Mouse (Mus musculus): ENCODE data around the gene Psmd14. TPM values are rescaled to one million over a fixed set of nuclear protein-coding genes. Genes with fewer than 3 reads are reported as not detected.

Psmd14 gene
- polyA plus RNA-seq, 1 experiment from 2014 or later, result 146 TPM

DNA sequence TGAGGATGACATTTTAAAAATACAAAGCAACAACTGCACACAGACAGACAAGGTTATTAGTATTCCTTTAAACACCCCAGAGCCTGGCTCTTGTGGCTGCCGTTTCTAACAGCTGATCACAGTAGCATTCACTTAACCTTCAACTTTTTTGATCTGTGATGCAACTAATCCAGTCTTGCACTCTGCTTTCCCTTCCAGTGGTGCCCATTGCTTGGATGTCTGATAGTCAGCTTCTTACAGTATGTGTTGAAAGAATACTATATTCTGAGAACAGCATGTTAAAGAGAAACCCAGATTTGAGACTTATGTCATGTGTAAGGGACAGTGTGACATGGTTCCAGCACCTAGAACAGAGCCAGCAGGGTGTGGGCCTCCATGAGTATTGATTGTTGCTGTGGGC, 34.6 kb downstream of the Psmd14 start:
- no peak overlapping the region for H3K4me3 ChIP-seq (ENCODE audit: inconsistent target)
- peaks cover 100% of the 10 kb centered on the region for H3K79me2 ChIP-seq (ENCODE audit: inconsistent target)
- H3K27ac ChIP-seq, result no peak overlapping the region
- 83% methylated on average over 1 of the region's 1 CpGs for WGBS (ENCODE audit: missing documents)
- no peaks in the 10 kb centered on the region for H3K36me3 ChIP-seq (ENCODE audit: inconsistent target)

DNA sequence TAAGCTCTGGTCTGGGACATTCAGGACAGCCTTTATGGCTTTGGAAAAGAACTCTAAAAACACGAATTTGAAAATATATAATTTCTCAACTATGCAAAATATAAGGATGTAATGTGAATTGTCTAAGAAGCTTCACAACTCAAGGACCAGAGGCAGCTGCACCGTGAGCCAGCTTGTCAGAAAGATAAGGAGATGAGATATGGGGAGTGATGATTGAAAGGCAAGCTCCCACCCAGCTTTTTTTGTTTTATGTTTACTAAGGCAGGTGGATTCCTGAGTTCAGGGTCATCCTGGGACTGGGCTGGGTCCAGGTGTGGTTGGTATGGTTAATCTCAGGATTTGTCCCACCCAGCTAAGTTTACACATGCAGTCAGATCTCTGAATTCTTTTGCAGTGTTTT, 35.1 kb downstream of the Psmd14 start:
- H3K79me2 ChIP-seq (ENCODE audit: inconsistent target), result peaks cover 100% of the 10 kb centered on the region
- no peaks in the 10 kb centered on the region for H3K36me3 ChIP-seq (ENCODE audit: inconsistent target)
- no peak overlapping the region for H3K4me3 ChIP-seq (ENCODE audit: inconsistent target)
- whole genome bisulfite sequencing (ENCODE audit: missing documents), result 89% methylated on average over 2 of the region's 2 CpGs
- no peak overlapping the region for H3K27ac ChIP-seq

DNA sequence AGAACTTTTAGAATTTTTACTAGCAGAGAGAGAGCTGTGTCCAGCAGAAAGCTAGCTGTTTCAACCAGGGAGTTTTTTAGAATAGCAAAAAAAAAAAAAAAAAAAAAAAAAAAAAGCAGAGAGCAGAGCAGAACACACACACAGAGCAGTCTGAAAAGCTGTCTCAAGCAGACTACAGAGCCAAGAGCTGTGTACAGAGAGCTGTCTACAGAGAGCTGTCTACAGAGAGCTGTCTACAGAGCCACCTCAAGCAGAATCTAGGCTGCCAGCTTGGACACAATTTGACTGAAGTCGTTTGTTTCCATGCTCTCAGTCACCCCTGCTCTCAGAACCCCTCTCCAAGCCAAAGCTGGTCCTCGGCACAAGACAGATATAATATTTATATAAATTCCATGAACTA, 35.9 kb downstream of the Psmd14 start:
- H3K27ac ChIP-seq, result no peak overlapping the region
- H3K36me3 ChIP-seq (ENCODE audit: inconsistent target), result no peaks in the 10 kb centered on the region
- no peak overlapping the region for H3K4me3 ChIP-seq (ENCODE audit: inconsistent target)
- peaks cover 100% of the 10 kb centered on the region for H3K79me2 ChIP-seq (ENCODE audit: inconsistent target)
- WGBS (ENCODE audit: missing documents), result 88% methylated on average over 2 of the region's 2 CpGs

DNA sequence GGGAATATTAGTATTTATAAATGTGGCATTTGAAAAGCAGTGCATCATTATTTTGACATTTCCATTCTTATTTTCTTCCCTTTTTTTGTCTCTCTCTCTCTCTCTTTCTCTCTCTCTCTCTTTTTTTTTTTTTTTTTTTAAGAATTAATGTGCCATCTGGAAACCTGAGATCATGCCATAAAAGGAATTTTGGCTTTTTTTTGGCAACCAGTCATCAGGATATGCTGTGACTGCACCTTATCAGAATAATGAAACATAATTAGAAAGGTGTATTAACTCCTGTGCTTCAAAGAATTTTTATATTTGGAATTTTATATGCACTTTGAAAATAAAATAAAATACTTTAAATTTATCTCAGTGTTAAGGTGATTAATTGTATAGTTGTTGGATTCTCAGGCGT, 39.2 kb downstream of the Psmd14 start:
- Histone ChIP-seq H3K36me3 (ENCODE audit: inconsistent target) (no peaks in the 10 kb centered on the region), H3K27ac (no peak overlapping the region), H3K79me2 (ENCODE audit: inconsistent target) (peaks cover 99% of the 10 kb centered on the region), H3K4me3 (ENCODE audit: inconsistent target) (no peak overlapping the region)
- WGBS (ENCODE audit: missing documents), result 86% methylated on average over 1 of the region's 1 CpGs

DNA sequence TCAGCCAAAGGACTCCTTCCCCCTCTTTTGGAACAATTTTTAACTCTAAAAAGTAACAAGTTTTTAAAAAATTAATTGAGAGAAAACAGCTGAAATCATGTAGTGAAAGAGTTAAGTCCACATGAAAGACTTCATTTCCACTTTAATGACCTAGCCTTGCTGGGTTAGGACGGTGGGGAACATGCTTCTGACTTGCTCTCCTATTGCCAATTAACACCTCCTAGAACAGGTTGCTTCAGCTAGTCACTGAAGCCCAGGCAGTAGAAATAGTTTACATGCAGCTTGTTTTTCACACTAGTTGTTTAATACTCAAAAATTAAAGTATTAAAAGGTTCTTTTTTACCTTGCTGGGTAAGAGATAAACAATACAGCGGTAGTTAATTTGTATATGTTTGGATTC, 39.8 kb downstream of the Psmd14 start:
- H3K27ac ChIP-seq, result no peak overlapping the region
- no peak overlapping the region for H3K4me3 ChIP-seq (ENCODE audit: inconsistent target)
- H3K36me3 ChIP-seq (ENCODE audit: inconsistent target), result no peaks in the 10 kb centered on the region
- 86% methylated on average over 2 of the region's 2 CpGs for WGBS (ENCODE audit: missing documents)
- peaks cover 99% of the 10 kb centered on the region for H3K79me2 ChIP-seq (ENCODE audit: inconsistent target)

DNA sequence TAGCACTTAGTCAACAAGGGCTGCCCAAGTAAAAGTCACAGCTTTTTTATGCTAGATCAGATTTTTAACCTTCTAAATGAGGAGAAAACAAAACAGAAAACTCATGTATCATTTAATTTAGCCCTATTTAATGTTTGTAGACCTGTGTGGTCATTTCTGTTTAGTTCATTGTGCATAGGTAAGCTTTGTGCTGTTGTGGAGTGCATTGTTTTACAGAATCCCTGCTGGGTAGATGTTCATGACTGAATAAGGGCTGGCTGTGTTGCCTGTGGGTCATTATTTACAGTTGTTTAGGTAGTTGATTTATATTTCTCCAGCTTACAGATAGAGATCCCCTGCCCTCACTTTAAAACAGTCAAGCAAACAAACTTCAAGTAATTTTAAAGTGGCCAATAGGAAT, 40.9 kb downstream of the Psmd14 start:
- no peak overlapping the region for H3K4me3 ChIP-seq (ENCODE audit: inconsistent target)
- no peaks in the 10 kb centered on the region for H3K36me3 ChIP-seq (ENCODE audit: inconsistent target)
- no peak overlapping the region for H3K27ac ChIP-seq
- peaks cover 99% of the 10 kb centered on the region for H3K79me2 ChIP-seq (ENCODE audit: inconsistent target)

DNA sequence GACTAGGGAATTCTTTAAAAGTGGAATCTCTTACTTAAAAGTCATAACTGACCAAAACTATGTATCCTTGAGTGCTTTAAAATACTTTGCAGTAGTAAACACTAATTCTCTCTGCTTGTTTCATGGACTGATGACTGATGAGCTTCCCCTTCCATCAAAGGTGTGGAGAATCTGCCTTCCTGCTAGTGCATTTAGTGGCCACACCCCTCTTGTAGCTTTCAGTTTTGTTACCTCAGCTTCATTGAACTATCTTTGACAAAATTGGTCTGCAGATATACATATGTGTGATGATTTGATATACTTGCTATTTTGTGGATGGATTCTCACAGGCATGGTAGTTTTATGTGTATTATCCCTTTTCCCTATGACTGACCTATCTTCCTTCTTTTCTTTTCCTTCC, 43.5 kb downstream of the Psmd14 start:
- Histone ChIP-seq H3K27ac (no peak overlapping the region), H3K4me3 (ENCODE audit: inconsistent target) (no peak overlapping the region), H3K36me3 (ENCODE audit: inconsistent target) (no peaks in the 10 kb centered on the region), H3K79me2 (ENCODE audit: inconsistent target) (peaks cover 98% of the 10 kb centered on the region)

DNA sequence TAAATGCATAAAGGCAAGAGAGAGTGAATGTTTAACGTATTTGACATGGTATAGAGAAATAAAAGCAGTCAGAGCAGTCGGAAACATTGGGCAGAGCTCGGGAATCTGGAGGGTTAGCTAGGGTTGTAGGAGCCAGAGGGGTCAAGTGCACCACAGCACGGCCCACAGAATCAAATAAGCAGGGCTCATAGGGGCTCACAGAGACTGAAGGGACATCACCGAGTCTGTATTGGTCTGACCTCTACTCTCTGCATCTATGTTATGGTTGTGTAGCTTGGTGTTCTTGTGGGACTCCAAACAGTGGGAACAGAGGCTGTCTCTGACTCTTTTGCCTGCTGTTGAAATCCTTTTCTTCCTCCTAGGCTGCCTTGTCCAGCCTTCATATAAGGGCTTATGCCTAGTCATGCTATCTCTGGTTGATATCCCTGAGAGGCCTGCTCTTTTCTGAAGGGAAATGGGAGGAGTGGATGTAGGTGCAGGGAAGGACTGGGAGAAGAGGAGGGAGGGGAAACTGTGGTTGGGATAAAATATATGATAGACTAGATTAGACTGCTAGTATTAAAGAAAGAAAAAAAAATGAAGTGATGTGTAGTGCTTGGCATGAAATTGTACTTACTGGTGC, 47.9 kb downstream of the Psmd14 start:
- Histone ChIP-seq H3K27ac (no peak overlapping the region), H3K4me3 (ENCODE audit: inconsistent target) (no peak overlapping the region), H3K36me3 (ENCODE audit: inconsistent target) (0 out of 2 replicates have a peak, but pooled peaks cover 4% of the 10 kb centered on the region), H3K79me2 (ENCODE audit: inconsistent target) (peaks cover 59% of the 10 kb centered on the region)
- WGBS (ENCODE audit: missing documents), result 95% methylated on average over 5 of the region's 5 CpGs

DNA sequence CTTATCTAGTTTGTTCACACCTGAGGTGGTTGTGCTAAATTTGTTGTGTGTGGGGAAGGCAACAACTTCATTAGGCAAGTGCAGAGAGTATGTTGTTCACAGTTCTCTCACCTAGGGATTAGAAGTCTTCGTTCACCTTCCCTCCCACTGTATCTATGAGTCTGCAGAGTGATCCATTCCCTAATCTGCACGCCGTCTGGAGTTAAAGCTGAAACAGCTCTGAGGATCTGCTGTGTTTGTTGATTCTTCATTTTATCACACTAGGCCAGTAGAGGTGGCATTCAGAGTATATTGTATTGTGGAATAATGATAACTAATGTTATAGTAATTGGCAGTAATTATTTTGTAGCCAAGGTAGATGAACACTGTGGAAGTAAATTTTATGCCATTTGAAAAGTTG, 48.5 kb downstream of the Psmd14 start:
- Histone ChIP-seq H3K36me3 (ENCODE audit: inconsistent target) (0 out of 2 replicates have a peak, but pooled peaks cover 6% of the 10 kb centered on the region), H3K4me3 (ENCODE audit: inconsistent target) (no peak overlapping the region), H3K27ac (no peak overlapping the region), H3K79me2 (ENCODE audit: inconsistent target) (peaks cover 52% of the 10 kb centered on the region)
- 90% methylated on average over 3 of the region's 3 CpGs for WGBS (ENCODE audit: missing documents)

DNA sequence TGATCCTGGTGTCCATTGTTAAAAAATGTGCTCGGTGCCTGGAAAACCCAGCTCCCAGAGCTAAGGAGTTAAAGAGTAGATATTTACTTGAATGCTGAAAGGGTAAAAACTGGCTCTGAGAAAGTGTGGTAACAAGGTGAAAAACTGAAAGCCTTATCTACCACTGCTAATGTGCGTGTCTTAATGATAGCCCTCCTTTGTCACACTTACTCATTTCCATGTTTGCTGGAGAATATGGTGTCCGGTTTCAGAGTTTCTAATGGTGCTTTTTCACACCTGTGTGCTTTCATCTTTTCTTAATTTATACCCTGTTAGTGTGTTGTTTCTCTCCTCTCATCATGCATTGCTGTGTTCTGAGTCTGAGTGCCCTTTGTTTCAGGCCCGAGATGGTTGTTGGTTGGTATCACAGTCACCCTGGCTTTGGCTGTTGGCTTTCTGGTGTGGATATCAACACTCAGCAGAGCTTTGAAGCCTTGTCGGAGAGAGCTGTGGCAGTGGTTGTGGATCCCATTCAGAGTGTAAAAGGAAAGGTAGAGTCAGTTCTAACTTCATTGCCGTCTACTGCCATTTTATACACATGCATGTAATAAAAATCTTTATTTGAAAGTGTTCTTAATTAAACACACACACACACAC, 53.1 kb downstream of the Psmd14 start:
- 96% methylated on average over 6 of the region's 6 CpGs for WGBS (ENCODE audit: missing documents)
- Histone ChIP-seq H3K27ac (no peak overlapping the region), H3K4me3 (ENCODE audit: inconsistent target) (no peak overlapping the region), H3K79me2 (ENCODE audit: inconsistent target) (peaks cover 8% of the 10 kb centered on the region; the same call in 1 of the 2 replicates), H3K36me3 (ENCODE audit: inconsistent target) (0 out of 2 replicates have a peak, but pooled peaks cover 6% of the 10 kb centered on the region)

DNA sequence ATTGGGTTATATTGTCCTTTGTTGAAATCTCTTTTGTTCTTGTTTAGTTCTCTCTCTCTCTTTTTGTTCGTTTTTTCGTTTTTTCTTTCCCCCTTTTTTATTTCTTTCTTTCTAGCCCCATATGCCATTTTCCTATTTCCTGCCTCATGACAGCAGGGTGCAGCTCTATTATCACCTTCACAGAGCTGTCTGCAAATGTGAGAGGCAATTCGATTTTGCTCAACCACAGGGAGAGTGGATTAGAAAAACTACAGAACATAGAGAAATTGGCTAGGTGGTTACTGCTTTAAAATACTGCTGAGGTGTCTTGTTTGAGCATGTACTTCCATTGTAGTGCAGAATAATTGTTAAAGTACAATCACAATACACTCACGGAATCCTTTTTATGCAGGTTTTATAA, 54.0 kb downstream of the Psmd14 start:
- WGBS (ENCODE audit: missing documents), result 83% methylated on average over 4 of the region's 4 CpGs
- H3K36me3 ChIP-seq (ENCODE audit: inconsistent target), result 0 out of 2 replicates have a peak, but pooled peaks cover 6% of the 10 kb centered on the region
- H3K4me3 ChIP-seq (ENCODE audit: inconsistent target), result no peak overlapping the region
- H3K79me2 ChIP-seq (ENCODE audit: inconsistent target), result no peaks in the 10 kb centered on the region
- no peak overlapping the region for H3K27ac ChIP-seq

DNA sequence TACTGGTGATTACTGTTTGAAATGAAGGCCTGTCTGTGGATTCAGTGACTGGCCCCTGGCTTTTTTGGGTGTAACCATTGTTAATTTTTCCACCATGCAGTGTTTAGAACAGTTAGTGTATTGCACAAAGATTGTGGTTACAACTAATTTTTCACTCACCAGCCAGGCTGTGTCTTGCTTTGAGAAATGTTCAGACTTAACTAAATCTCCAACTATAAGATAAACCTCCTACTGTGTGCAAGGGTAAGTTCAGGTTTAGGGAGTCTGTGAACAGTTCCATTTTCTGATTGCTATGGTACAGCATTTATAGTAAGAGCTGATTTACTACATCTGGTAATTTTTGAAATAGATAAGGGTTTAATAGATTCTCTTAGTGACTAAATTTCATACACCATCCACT, 69.3 kb downstream of the Psmd14 start:
- H3K4me3 ChIP-seq (ENCODE audit: inconsistent target), result no peak overlapping the region
- no peaks in the 10 kb centered on the region for H3K79me2 ChIP-seq (ENCODE audit: inconsistent target)
- H3K36me3 ChIP-seq (ENCODE audit: inconsistent target), result peaks cover 23% of the 10 kb centered on the region
- H3K27ac ChIP-seq, result no peak overlapping the region

DNA sequence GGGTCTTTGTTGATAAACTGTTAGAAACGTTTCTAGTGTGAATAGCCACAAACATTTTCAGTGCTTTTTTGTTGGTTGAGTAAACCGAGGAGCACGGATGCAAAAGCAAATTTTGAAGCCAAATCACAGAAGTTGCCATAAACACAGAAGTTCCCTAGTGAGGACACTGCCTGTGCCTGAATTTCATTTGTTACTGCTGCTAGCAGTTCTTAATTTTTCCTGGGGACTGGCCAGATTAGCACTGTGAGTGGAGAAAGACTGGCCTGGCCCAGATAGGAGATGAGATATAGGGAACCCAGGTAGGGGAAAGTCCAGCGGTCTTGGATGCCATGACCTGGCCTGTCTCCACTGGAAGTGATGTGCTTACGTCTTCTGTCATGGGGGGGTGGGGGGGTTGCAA, 83.5 kb downstream of the Psmd14 start:
- WGBS (ENCODE audit: missing documents), result 96% methylated on average over 5 of the region's 5 CpGs

DNA sequence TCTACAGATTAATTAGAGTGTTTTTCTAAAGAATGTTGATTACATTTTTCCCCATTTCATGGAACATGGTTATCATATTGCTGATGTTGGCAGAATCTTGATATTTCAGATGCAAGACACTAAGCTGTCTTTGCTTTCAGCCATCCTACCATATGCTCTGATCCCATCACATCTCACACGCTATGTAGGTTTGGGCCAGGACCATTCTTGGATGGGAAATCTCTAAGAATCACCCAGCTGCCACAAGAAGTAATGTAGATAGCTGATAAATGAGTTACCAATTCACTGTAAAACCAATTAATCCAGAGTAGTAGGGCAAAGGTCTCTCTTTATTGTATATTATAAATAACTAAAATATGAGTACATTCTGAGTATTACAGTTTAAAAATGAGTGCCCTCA, 86.6 kb downstream of the Psmd14 start:
- H3K4me3 ChIP-seq (ENCODE audit: inconsistent target), result no peak overlapping the region
- H3K36me3 ChIP-seq (ENCODE audit: inconsistent target), result peaks cover 8% of the 10 kb centered on the region; the same call in 1 of the 2 replicates
- whole genome bisulfite sequencing (ENCODE audit: missing documents), result 86% methylated on average over 1 of the region's 1 CpGs
- no peaks in the 10 kb centered on the region for H3K79me2 ChIP-seq (ENCODE audit: inconsistent target)
- H3K27ac ChIP-seq, result no peak overlapping the region

More for the DNA sequence above, 83.5 kb downstream of the Psmd14 start:
- H3K36me3 ChIP-seq (ENCODE audit: inconsistent target), result peaks cover 7% of the 10 kb centered on the region; the same call in 1 of the 2 replicates
- H3K27ac ChIP-seq, result no peak overlapping the region
- H3K79me2 ChIP-seq (ENCODE audit: inconsistent target), result no peaks in the 10 kb centered on the region
- no peak overlapping the region for H3K4me3 ChIP-seq (ENCODE audit: inconsistent target)

DNA sequence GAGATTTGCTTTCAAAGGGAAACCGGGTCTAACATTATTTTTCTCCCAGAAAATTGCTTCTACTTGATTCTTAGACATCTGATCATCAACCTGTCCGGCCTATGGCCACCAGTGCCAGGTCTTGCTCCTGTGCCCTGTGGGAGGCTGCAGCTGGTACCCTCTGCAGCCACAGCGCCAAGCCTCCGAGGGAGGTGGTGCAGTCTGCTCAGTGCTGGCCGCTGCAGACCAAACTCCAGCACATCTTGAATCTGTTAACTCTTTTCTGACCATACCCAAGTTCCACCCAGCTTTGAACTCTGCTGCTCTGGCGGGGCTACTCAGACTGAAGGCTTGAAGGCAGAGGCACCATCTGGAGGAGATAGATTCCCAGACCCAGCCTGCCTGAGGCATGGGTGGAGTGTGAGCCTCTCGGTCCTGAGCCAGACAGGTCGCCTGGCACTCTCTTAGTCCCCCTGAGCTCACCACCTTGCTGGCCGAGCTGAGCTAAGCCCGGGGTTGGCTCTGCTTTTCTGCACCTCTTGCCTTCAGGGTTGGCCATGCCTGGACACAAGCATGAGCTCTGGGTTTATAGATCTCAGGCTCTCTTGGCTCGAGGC, 91.3 kb downstream of the Psmd14 start, which contains the start of gene Tbr1:
TSS of gene Tbr1 (plus strand) at position 275 of the 596 bp plus-strand sequence.
- no peak within 1 kb of the TSS for H3K4me3 ChIP-seq (ENCODE audit: inconsistent target)
- no peaks in the 10 kb centered on the region for H3K79me2 ChIP-seq (ENCODE audit: inconsistent target)
- 57% methylated on average over 11 of the region's 11 CpGs for WGBS (ENCODE audit: missing documents)
- peaks cover 8% of the 10 kb centered on the region; the same call in 1 of the 2 replicates for H3K36me3 ChIP-seq (ENCODE audit: inconsistent target)
- H3K27ac ChIP-seq, result no peak within 1 kb of the TSS

Data from macrophage (primary cell).